Mouse (Mus musculus): ENCODE data around the gene Rap1a. TPM values are rescaled to one million over a fixed set of nuclear protein-coding genes. Genes with fewer than 3 reads are reported as not detected.
"Not testable (repeated sequence)": the region's sequence is repeated elsewhere in the genome, so short reads cannot be mapped to it uniquely, and the experiment has no call there.

Rap1a gene
- polyA plus RNA-seq, 2 experiments: 37.4 to 86.2 TPM

GRCm38 (mm10) chr3:105700786-105701185 lies 100.3 kb downstream of the Rap1a start:
- not testable (repeated sequence) for ATAC-seq (ENCODE audit: insufficient read depth); H3K36me3 ChIP-seq (replicated peaks; ENCODE audit: control insufficient read depth, insufficient read depth, low read depth); DNase-seq (ENCODE audit: low read depth in 3 of 3, low spot score in 3 of 3); H3K9me3 ChIP-seq (ENCODE audit: control insufficient read depth, low read length)
- Histone ChIP-seq H3K4me2 (ENCODE audit: low read depth) (peak overlapping the region; percentile 57), H3K27ac (peak overlapping the region; percentile 32), H3K4me3 (ENCODE audit: insufficient read depth in 1 of 2, low read depth in 2 of 2, low read length in 2 of 2) (peak overlapping the region in 1 of 2 experiments; percentile 7; a peak in 1 of 4 replicates), H3K9ac (replicated peaks) (peak overlapping the region; percentile 36), H3K27me3 (ENCODE audit: control insufficient read depth, insufficient read depth, low read length) (peaks cover 18% of the 10 kb centered on the region), H3K4me1 (replicated peaks; ENCODE audit: control insufficient read depth in 2 of 2, insufficient read depth in 2 of 2, low read length in 1 of 2) (peaks cover 55 to 56% of the 10 kb centered on the region in 2 experiments)
- 6% methylated on average over 1 of the region's 1 CpGs for WGBS (ENCODE audit: insufficient replicate concordance)
- TF ChIP-seq CTCF (IDR thresholded peaks at IDR 0.05; ENCODE audit: low read depth): peak; percentile 41

- no peaks in the 10 kb centered on the region for H3K9me3 ChIP-seq (ENCODE audit: control insufficient read depth, low read length)
- 40% methylated on average over 3 of the region's 3 CpGs for WGBS (ENCODE audit: insufficient replicate concordance)
- no peak overlapping the region for H3K4me3 ChIP-seq (ENCODE audit: insufficient read depth in 1 of 2, low read depth in 2 of 2, low read length in 2 of 2)
- H3K27ac ChIP-seq: peak overlapping the region; percentile 87
- peak overlapping the region; percentile 42 for H3K4me2 ChIP-seq (ENCODE audit: low read depth)
- ATAC-seq (ENCODE audit: insufficient read depth) (peak; percentile 88), DNase-seq (ENCODE audit: low read depth in 3 of 3, low spot score in 3 of 3) (peak; percentile 73 to 81 (median 80))
- H3K4me1 ChIP-seq (replicated peaks; ENCODE audit: control insufficient read depth in 2 of 2, insufficient read depth in 2 of 2, low read length in 1 of 2): peaks cover 49 to 55% of the 10 kb centered on the region in 2 experiments
- TF ChIP-seq EP300 (IDR thresholded peaks at IDR 0.05; ENCODE audit: low read depth) (peak; percentile 80), CTCF (IDR thresholded peaks at IDR 0.05; ENCODE audit: low read depth) (no peak)
- no peaks in the 10 kb centered on the region for H3K36me3 ChIP-seq (replicated peaks; ENCODE audit: control insufficient read depth, insufficient read depth, low read depth)
- peak overlapping the region; percentile 35 for H3K9ac ChIP-seq (replicated peaks)
- H3K27me3 ChIP-seq (ENCODE audit: control insufficient read depth, insufficient read depth, low read length): peaks cover 20% of the 10 kb centered on the region
Observed at GRCm38 (mm10) chr3:105699241-105699933, 101.7 kb downstream of the Rap1a start.

- H3K27me3 ChIP-seq (ENCODE audit: control insufficient read depth, insufficient read depth, low read length): peaks cover 30% of the 10 kb centered on the region
- 13% methylated on average over 1 of the region's 1 CpGs for WGBS (ENCODE audit: insufficient replicate concordance)
- H3K36me3 ChIP-seq (replicated peaks; ENCODE audit: control insufficient read depth, insufficient read depth, low read depth): no peaks in the 10 kb centered on the region
- peak; percentile 45 to 62 (median 50) for DNase-seq (ENCODE audit: low read depth in 3 of 3, low spot score in 3 of 3)
- ATAC-seq (ENCODE audit: insufficient read depth): peak; percentile 65
- no peak overlapping the region for H3K4me3 ChIP-seq (ENCODE audit: insufficient read depth in 1 of 2, low read depth in 2 of 2, low read length in 2 of 2)
- H3K9me3 ChIP-seq (ENCODE audit: control insufficient read depth, low read length): no peaks in the 10 kb centered on the region
- H3K9ac ChIP-seq (replicated peaks): peak overlapping the region; percentile 20; the same call in 1 of the 2 replicates
- TF ChIP-seq EP300 (IDR thresholded peaks at IDR 0.05; ENCODE audit: low read depth) (peak; percentile 68), CTCF (IDR thresholded peaks at IDR 0.05; ENCODE audit: low read depth) (no peak)
- H3K27ac ChIP-seq: peak overlapping the region; percentile 87
- H3K4me2 ChIP-seq (ENCODE audit: low read depth): peak overlapping the region; percentile 42
- peaks cover 44 to 45% of the 10 kb centered on the region in 2 experiments for H3K4me1 ChIP-seq (replicated peaks; ENCODE audit: control insufficient read depth in 2 of 2, insufficient read depth in 2 of 2, low read length in 1 of 2)
Observed at GRCm38 (mm10) chr3:105698311-105698710, 102.8 kb downstream of the Rap1a start.

GRCm38 (mm10) chr3:105697148-105697441 lies 104.0 kb downstream of the Rap1a start:
- no peak for DNase-seq (ENCODE audit: low read depth in 3 of 3, low spot score in 3 of 3)
- Histone ChIP-seq H3K36me3 (replicated peaks; ENCODE audit: control insufficient read depth, insufficient read depth, low read depth) (no peaks in the 10 kb centered on the region), H3K4me3 (ENCODE audit: insufficient read depth in 1 of 2, low read depth in 2 of 2, low read length in 2 of 2) (no peak overlapping the region), H3K27ac (no peak overlapping the region), H3K9ac (replicated peaks) (no peak overlapping the region), H3K27me3 (ENCODE audit: control insufficient read depth, insufficient read depth, low read length) (peaks cover 35% of the 10 kb centered on the region), H3K4me2 (ENCODE audit: low read depth) (no peak overlapping the region), H3K9me3 (ENCODE audit: control insufficient read depth, low read length) (no peaks in the 10 kb centered on the region), H3K4me1 (replicated peaks; ENCODE audit: control insufficient read depth in 2 of 2, insufficient read depth in 2 of 2, low read length in 1 of 2) (peaks cover 36 to 42% of the 10 kb centered on the region in 2 experiments)
- WGBS (ENCODE audit: insufficient replicate concordance): 69% methylated on average over 5 of the region's 5 CpGs
- no peak for TF ChIP-seq EP300 (IDR thresholded peaks at IDR 0.05; ENCODE audit: low read depth)
- TF ChIP-seq CTCF (IDR thresholded peaks at IDR 0.05; ENCODE audit: low read depth): no peak
- ATAC-seq (ENCODE audit: insufficient read depth): no peak

- TF ChIP-seq EP300 (IDR thresholded peaks at IDR 0.05; ENCODE audit: low read depth): no peak
- no peak for TF ChIP-seq CTCF (IDR thresholded peaks at IDR 0.05; ENCODE audit: low read depth)
- H3K9ac ChIP-seq (replicated peaks): no peak overlapping the region
- H3K27ac ChIP-seq: no peak overlapping the region
- 75% methylated on average over 17 of the region's 17 CpGs for WGBS (ENCODE audit: insufficient replicate concordance)
- no peaks in the 10 kb centered on the region for H3K36me3 ChIP-seq (replicated peaks; ENCODE audit: control insufficient read depth, insufficient read depth, low read depth)
- H3K9me3 ChIP-seq (ENCODE audit: control insufficient read depth, low read length): no peaks in the 10 kb centered on the region
- H3K4me3 ChIP-seq (ENCODE audit: insufficient read depth in 1 of 2, low read depth in 2 of 2, low read length in 2 of 2): no peak overlapping the region
- DNase-seq (ENCODE audit: low read depth in 3 of 3, low spot score in 3 of 3) (no peak), ATAC-seq (ENCODE audit: insufficient read depth) (no peak)
- peaks cover 31 to 37% of the 10 kb centered on the region in 2 experiments for H3K4me1 ChIP-seq (replicated peaks; ENCODE audit: control insufficient read depth in 2 of 2, insufficient read depth in 2 of 2, low read length in 1 of 2)
- no peak overlapping the region for H3K4me2 ChIP-seq (ENCODE audit: low read depth)
- H3K27me3 ChIP-seq (ENCODE audit: control insufficient read depth, insufficient read depth, low read length): peaks cover 35% of the 10 kb centered on the region
Observed at GRCm38 (mm10) chr3:105696387-105697147, 104.6 kb downstream of the Rap1a start.

All from liver, embryonic 14.5 days (tissue).